Mouse (Mus musculus): Measurements from ENCODE around the gene Pde8a.

Gene Pde8a

GRCm38 (mm10) chr7:81211760-81212159 lies 1.6 kb upstream of the Pde8a start:
- DNase-seq: peak; percentile 35 to 54

- peak; percentile 79 to 83 for DNase-seq
Observed at GRCm38 (mm10) chr7:81212261-81212681, 1.1 kb upstream of the Pde8a start.

- DNase-seq: peak; percentile 97 to 99
Observed at GRCm38 (mm10) chr7:81212697-81213346, 574 bp upstream of the Pde8a start.

GRCm38 (mm10) chr7:81214153-81214907 lies 934 bp downstream of the Pde8a start:
- peak in 1 of 2 experiments; percentile 29 for DNase-seq

- peak; percentile 53 to 60 for DNase-seq
Observed at GRCm38 (mm10) chr7:81215950-81216349, 2.6 kb downstream of the Pde8a start.

- DNase-seq: no peak
Observed at GRCm38 (mm10) chr7:81219321-81219720, 5.9 kb downstream of the Pde8a start.

GRCm38 (mm10) chr7:81220381-81220780 lies 7.0 kb downstream of the Pde8a start:
- no peak for DNase-seq

- DNase-seq: no peak
Observed at GRCm38 (mm10) chr7:81224260-81224659, 10.9 kb downstream of the Pde8a start.

- DNase-seq: no peak
Observed at GRCm38 (mm10) chr7:81230091-81230792, 16.8 kb downstream of the Pde8a start.

- no peak for DNase-seq
Observed at GRCm38 (mm10) chr7:81232674-81233073, 19.3 kb downstream of the Pde8a start.

- no peak for DNase-seq
Observed at GRCm38 (mm10) chr7:81235117-81235516, 21.7 kb downstream of the Pde8a start.

GRCm38 (mm10) chr7:81235600-81236223 lies 22.3 kb downstream of the Pde8a start:
- DNase-seq: no peak

- DNase-seq: peak; percentile 68 to 83
Observed at GRCm38 (mm10) chr7:81243361-81243760, 30.0 kb downstream of the Pde8a start.

- peak; percentile 61 to 82 for DNase-seq
Observed at GRCm38 (mm10) chr7:81249854-81250279, 36.5 kb downstream of the Pde8a start.

- DNase-seq: peak; percentile 70 to 83
Observed at GRCm38 (mm10) chr7:81250601-81251000, 37.2 kb downstream of the Pde8a start.

GRCm38 (mm10) chr7:81251521-81251920 lies 38.1 kb downstream of the Pde8a start:
- DNase-seq: no peak

GRCm38 (mm10) chr7:81253317-81253716 lies 39.9 kb downstream of the Pde8a start:
- peak; percentile 36 to 69 for DNase-seq

GRCm38 (mm10) chr7:81254579-81254978 lies 41.2 kb downstream of the Pde8a start:
- DNase-seq: peak; percentile 75 to 81

GRCm38 (mm10) chr7:81255456-81255855 lies 42.1 kb downstream of the Pde8a start:
- no peak for DNase-seq

GRCm38 (mm10) chr7:81256773-81257172 lies 43.4 kb downstream of the Pde8a start:
- DNase-seq: peak; percentile 73 to 75

GRCm38 (mm10) chr7:81261548-81261947 lies 48.2 kb downstream of the Pde8a start:
- DNase-seq: no peak

GRCm38 (mm10) chr7:81272908-81273307 lies 59.5 kb downstream of the Pde8a start:
- no peak for DNase-seq

- DNase-seq: no peak
Observed at GRCm38 (mm10) chr7:81278966-81279365, 65.6 kb downstream of the Pde8a start.

Data from kidney, adult 8-10 months (tissue).